Mouse (Mus musculus) heart, postnatal 0 days (tissue): ENCODE measurements at regions not wholly inside any gene's neighbourhood (a gene's known extent, or its start where the extent isn't known, plus 50 kb on each side); places are given as distances from the start of the nearest gene placed in this dataset.

Source experiments
- ATAC-seq: fragments of 200-750 bp; cut with Nextera tagmentation; 2 replicates; pipeline ENCODE4 v1.8.0; 2017; ENCODE audit warnings: low read depth, moderate number of reproducible peaks, moderate library complexity; ENCODE audit not compliant: insufficient read depth
- DNase-seq: peaks from one replicate; pipeline ENCODE4 v3.0.0-alpha.2; 2016; ENCODE audit warnings: low spot score
- H3K27ac ChIP-seq: fragments of 300-500 bp; sonication (generic); 2 replicates; pipeline ENCODE4 v1.5.1; 2014; ENCODE audit warnings: low read depth, mild to moderate bottlenecking
- H3K27me3 ChIP-seq: fragments of 300-500 bp; sonication (generic); 2 replicates; pipeline ENCODE4 v1.6.1; 2014; ENCODE audit warnings: low read length, mixed read lengths; ENCODE audit not compliant: control insufficient read depth, insufficient read depth
- H3K36me3 ChIP-seq: fragments of 300-500 bp; sonication (generic); replicated peaks from 2 replicates; pipeline ENCODE4 v1.6.1; 2014; ENCODE audit warnings: low read length, mixed read lengths; ENCODE audit not compliant: control insufficient read depth, insufficient read depth
- H3K4me1 ChIP-seq: fragments of 300-500 bp; sonication (generic); 2 replicates; pipeline ENCODE4 v1.6.1; 2014; ENCODE audit warnings: antibody characterized with exemption; ENCODE audit not compliant: control insufficient read depth, insufficient read depth
- H3K4me2 ChIP-seq: fragments of 300-500 bp; sonication (generic); 2 replicates; pipeline ENCODE4 v1.6.1; 2014; ENCODE audit warnings: low read depth, mild to moderate bottlenecking, low read length, moderate library complexity
- H3K4me3 ChIP-seq: fragments of 300-500 bp; sonication (generic); 2 replicates; pipeline ENCODE4 v1.5.1; 2014; ENCODE audit warnings: low read depth, low read length
- H3K9ac ChIP-seq: fragments of 300-500 bp; sonication (generic); replicated peaks from 2 replicates; pipeline ENCODE4 v1.6.1; 2014; ENCODE audit warnings: low read depth, low read length, mixed read lengths
- H3K9me3 ChIP-seq: fragments of 300-500 bp; sonication (generic); replicated peaks from 2 replicates; pipeline ENCODE4 v1.6.1; 2016; ENCODE audit warnings: low read length; ENCODE audit not compliant: control insufficient read depth
- CTCF ChIP-seq: IDR thresholded peaks from 2 replicates; pipeline ENCODE4 v1.5.1; 2016; ENCODE audit warnings: antibody characterized with exemption, control low read depth, low read depth
- EP300 ChIP-seq: IDR thresholded peaks from 2 replicates; pipeline ENCODE4 v1.6.1; 2016; ENCODE audit warnings: antibody characterized with exemption, low read depth
- WGBS: fragments of 180-500 bp; shearing (Covaris S2); extraction: QIAGEN DNeasy Blood & Tissue Kit; methylation state at CpG from one replicate; pipeline ENCODE4 v1.1.7; 2014; 5-methylcytosine and 5-hydroxymethylcytosine counted together

- 37% methylated on average over 4 of the region's 4 CpGs for WGBS
Observed at GRCm38 (mm10) chr6:78115079-78115478, 135.6 kb upstream of the Ctnna2 start.

GRCm38 (mm10) chr6:78082528-78082927, 103.0 kb upstream of the Ctnna2 start:
- DNase-seq (no peak), ATAC-seq (no peak)
- 65% methylated on average over 2 of the region's 2 CpGs for WGBS
- Histone ChIP-seq H3K4me1 (no peaks in the 10 kb centered on the region), H3K4me3 (no peak overlapping the region), H3K9me3 (no peaks in the 10 kb centered on the region), H3K27ac (no peak overlapping the region), H3K4me2 (no peak overlapping the region), H3K27me3 (no peaks in the 10 kb centered on the region), H3K9ac (no peak overlapping the region), H3K36me3 (no peaks in the 10 kb centered on the region)
- TF ChIP-seq CTCF (no peak), EP300 (no peak)

More at GRCm38 (mm10) chr6:78115079-78115478, 135.6 kb upstream of the Ctnna2 start:
- ATAC-seq (no peak), DNase-seq (no peak)
- Histone ChIP-seq H3K4me1 (no peaks in the 10 kb centered on the region), H3K9ac (no peak overlapping the region), H3K4me2 (no peak overlapping the region), H3K4me3 (no peak overlapping the region), H3K36me3 (no peaks in the 10 kb centered on the region), H3K9me3 (no peaks in the 10 kb centered on the region), H3K27me3 (no peaks in the 10 kb centered on the region), H3K27ac (no peak overlapping the region)
- TF ChIP-seq CTCF (0 out of 2 replicates have a peak, but pooled peaks have one; percentile 1), EP300 (no peak)

- Histone ChIP-seq H3K4me3 (no peak overlapping the region), H3K9ac (no peak overlapping the region), H3K27ac (no peak overlapping the region), H3K4me2 (no peak overlapping the region), H3K27me3 (no peaks in the 10 kb centered on the region), H3K36me3 (no peaks in the 10 kb centered on the region), H3K4me1 (no peaks in the 10 kb centered on the region), H3K9me3 (no peaks in the 10 kb centered on the region)
- 59% methylated on average over 4 of the region's 4 CpGs for WGBS
- DNase-seq = no peak
- no peak for ATAC-seq
- TF ChIP-seq EP300 (no peak), CTCF (no peak)
Observed at GRCm38 (mm10) chr6:78078919-78079318, 99.4 kb upstream of the Ctnna2 start.

- Histone ChIP-seq H3K4me3 (no peak overlapping the region), H3K27me3 (no peaks in the 10 kb centered on the region), H3K9ac (no peak overlapping the region), H3K36me3 (no peaks in the 10 kb centered on the region), H3K4me2 (no peak overlapping the region), H3K9me3 (no peaks in the 10 kb centered on the region), H3K4me1 (no peaks in the 10 kb centered on the region), H3K27ac (no peak overlapping the region)
- TF ChIP-seq CTCF (no peak), EP300 (no peak)
- 74% methylated on average over 1 of the region's 1 CpGs for WGBS
- ATAC-seq (no peak), DNase-seq (no peak)
Observed at GRCm38 (mm10) chr6:78066323-78066722, 86.8 kb upstream of the Ctnna2 start.

GRCm38 (mm10) chr6:78065737-78066136, 86.2 kb upstream of the Ctnna2 start:
- no peak overlapping the region for H3K4me2 ChIP-seq
- no peaks in the 10 kb centered on the region for H3K9me3 ChIP-seq
- no peaks in the 10 kb centered on the region for H3K36me3 ChIP-seq
- no peaks in the 10 kb centered on the region for H3K27me3 ChIP-seq
- TF ChIP-seq EP300 (no peak), CTCF (no peak)
- DNase-seq (no peak), ATAC-seq (no peak)
- no peaks in the 10 kb centered on the region for H3K4me1 ChIP-seq
- 50% methylated on average over 2 of the region's 2 CpGs for WGBS
- H3K27ac ChIP-seq = no peak overlapping the region
- no peak overlapping the region for H3K9ac ChIP-seq
- H3K4me3 ChIP-seq = no peak overlapping the region
